Mouse (Mus musculus) Muller cell, postnatal 12 days (primary cell): ENCODE measurements around the gene Daam1.

ENCODE experiments used
- DNase-seq: peaks from one replicate; pipeline ENCODE4 v3.0.0-alpha.2; 2015; ENCODE audit errors: inconsistent ontology term

Gene Daam1

DNA sequence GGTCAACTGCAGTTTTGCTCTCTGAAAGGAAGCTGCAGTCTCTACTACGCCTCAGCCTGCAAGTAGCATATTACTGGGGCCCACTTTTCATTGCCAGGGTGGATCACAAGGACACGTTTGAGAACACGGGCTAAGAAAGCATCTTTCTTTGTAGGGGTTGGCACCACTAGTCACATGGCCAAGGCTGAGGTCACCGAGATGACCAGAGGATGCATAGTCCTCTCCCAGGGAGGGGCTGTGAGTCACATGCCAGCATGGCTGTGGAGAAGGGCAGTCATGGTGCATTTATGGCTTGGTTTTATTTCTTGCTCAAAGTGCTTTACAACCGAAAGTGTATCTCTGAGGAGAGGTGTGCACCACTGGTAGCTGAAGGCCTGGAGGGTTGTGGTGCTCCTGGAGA lies 67.4 kb downstream of the Daam1 start:
- no peak for DNase-seq

DNA sequence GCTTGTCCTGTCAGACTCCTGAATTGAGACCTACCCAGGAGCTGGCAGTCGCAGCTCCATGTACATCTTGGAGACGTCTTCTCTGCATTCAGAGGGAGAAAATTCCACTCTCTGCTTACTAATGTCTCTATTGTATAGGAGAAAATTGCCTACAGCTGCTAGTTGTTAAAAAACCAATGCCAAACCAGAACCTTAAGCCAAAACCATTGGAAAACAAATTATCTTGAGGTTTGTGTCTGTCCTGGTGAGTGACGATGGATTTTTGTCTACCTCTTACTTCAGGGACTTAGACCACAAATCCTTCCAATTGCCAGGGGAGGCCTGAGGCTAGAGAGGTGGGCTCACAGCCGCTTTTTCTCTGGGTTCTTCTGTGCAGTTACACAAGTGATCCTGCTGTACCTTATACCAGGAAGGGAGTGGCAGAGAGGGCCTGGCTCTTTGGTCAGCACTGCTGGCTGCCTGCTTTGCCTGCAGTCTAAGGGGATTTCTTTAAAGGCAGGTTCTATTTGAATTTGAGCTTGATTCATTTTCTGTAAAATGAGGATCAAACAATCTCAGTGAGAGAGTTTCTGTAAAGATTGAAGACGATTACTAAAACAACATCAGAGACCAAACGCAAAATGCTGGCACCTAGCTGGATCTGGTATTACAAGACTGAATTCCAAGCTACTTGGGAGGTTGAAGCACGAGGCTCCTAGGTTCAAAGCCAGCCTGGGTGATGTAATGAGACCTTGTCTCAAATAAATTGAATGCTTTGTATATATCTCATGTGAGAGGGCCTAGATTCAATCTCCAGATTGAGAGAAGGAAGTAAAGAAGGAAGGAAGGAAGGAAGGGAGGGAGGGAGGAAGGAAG lies 68.0 kb downstream of the Daam1 start:
- DNase-seq, result no peak

DNA sequence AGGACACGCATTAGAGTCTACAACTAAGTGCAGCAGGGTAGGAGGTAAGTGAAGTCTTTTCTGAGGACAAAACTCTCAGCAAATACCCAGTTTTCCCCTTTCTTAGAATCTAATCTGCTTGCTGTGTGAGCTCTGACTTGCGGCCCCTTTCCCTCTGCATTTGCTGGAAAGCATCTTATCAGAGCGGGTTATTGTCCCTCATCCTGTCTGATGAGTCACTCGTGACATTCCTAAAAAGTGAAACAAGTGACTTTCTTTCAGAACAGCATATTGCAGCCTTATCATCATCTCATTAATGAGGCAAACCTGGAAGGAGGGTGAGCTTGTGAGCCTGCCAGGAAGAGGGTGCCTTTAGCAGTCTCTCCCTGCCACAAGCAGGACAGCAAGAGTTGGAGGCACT lies 68.7 kb downstream of the Daam1 start:
- DNase-seq, result peak; percentile 72

DNA sequence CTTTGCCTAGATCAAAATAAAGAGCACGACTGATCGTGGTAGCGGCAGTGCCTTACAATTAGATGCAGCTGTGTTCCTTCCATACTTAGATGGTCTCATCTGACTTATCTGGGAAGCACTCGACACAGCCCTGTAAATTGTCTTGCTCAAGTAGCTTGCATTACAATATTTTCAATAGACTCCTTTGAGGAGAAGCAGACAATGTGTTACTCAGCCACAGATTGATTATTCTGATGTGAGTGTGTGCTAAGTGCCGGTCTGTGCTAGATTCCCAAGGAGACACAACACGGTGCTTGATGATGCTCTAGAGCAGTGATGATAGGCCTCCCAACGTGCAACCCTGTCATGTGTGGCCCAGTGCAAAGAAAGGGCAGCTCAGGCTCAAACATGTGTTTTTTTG lies 70.3 kb downstream of the Daam1 start:
- DNase-seq, result no peak

DNA sequence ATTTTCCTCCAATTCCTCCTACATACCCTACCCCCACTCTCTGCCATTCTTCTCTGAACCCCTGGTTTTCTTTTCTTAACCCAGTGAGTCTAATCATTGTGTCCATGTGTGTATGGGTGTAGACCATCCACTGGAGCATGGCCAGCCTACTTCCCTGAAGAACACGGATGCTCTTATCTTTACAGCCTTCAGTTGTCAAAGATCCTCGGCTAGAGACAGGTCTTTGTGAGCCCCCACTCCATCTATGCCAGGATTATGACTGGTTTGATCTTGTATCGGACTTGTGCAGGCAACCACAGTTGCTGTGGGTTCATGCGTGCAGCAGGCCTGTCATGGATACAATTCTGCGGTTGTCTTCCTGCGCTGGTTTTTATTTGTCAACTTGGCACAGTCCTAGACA lies 71.0 kb downstream of the Daam1 start:
- DNase-seq, result no peak

DNA sequence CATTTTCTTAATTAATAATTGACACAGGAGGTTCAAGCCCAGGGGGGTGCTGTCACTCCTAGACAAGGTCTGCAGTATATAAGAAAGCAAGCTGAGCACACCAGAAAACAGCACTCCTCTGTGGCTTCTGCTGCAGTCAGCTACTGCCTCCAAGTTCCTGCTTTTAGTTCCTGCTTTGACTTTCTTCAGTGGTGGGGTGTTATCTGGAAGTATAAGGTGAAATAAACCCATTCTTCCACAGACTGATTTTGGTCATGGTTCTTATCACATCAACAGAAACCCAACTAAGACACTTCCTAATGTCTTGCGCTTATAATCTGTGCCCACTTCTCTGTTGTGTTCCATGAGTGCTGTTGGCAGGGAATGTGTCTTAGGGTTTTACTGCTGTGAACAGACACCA lies 71.4 kb downstream of the Daam1 start:
- DNase-seq, result no peak

DNA sequence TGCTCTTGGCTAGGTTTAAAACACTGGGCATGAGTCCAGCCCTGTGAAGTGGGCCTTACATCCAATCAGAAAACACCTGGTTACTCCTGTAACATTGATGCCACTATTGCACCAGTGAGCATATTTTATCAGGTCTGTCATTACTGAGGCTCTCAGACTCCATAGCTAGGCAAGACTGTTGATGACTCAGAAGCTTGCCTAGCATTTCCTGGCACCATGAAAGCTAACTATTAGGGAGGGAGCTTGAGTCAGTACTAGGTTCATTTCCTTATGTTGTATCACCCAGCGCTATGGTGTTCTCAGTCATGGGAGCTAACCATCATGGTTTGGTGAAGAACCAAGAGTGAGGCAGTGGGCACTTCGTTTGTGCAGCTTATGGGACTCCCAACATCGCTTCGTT lies 72.3 kb downstream of the Daam1 start:
- DNase-seq, result no peak

DNA sequence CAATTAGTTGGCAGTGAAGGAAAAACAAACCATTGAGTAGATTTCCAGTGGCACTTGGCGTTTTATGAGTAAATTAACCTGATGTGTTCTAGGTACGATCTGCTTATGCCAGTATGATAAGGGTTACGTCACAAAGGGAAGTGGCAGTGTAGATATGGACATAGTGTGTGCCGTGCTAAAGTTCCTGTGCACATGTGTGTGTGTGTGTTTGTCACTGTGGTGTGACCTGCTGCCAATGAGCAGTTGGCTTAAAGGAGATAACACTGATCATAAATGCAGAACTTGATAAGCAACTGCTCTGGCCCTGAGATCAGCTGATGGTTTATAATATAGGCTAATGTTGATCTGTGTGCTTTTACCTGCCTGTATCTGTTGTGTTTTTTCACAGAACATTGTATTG lies 73.4 kb downstream of the Daam1 start:
- DNase-seq, result no peak

DNA sequence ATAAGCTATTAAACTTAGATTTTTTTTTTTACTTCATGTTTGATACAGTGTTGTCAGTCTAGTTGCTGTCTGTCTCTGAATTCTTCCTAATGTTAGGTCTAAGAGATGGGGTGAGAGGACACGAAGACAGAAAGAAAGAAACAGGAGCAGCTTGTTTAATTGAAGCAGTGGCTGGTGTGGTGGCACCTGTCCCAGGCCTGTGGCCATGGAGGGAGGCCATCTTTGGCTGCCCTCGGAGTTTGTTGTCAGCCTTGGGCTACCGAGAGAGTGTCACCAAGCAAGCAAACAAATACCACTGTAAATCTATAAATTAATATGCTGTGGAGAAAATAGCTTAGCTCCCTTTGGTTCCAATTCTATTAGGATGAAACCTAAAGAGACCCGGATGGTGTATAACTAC lies 74.0 kb downstream of the Daam1 start:
- no peak for DNase-seq

DNA sequence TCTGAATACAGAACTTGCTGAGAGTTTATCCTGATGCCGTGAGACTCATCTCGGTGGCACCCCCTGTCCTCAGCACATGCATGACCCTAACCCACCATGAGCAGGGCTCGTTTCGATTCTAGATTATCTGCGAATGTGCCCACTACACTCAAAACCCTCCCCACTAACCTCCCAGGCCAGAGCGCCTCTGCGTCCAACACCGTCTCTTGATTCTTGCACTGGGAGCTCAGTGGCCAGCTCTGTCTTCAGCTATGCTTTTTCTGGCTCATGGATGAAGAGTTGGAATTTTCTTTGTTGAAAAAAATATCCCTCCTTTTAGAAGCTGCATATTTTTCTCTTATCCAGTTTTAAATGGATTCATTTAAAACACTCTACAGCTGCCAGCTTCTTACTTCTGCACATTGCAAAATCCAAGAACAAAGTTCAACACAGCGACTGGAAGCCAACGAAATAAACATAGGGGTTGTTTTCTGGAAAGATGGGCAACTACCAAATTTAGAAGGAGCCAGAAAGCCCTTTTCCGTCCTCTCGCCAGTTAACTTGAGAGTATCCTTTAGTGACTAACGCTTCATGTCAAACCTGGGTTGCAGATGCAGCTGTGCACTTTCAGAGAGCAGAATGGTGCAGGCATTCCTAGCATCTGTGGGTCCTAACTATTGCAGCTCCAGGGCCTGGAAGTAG lies 74.9 kb downstream of the Daam1 start:
- no peak for DNase-seq

DNA sequence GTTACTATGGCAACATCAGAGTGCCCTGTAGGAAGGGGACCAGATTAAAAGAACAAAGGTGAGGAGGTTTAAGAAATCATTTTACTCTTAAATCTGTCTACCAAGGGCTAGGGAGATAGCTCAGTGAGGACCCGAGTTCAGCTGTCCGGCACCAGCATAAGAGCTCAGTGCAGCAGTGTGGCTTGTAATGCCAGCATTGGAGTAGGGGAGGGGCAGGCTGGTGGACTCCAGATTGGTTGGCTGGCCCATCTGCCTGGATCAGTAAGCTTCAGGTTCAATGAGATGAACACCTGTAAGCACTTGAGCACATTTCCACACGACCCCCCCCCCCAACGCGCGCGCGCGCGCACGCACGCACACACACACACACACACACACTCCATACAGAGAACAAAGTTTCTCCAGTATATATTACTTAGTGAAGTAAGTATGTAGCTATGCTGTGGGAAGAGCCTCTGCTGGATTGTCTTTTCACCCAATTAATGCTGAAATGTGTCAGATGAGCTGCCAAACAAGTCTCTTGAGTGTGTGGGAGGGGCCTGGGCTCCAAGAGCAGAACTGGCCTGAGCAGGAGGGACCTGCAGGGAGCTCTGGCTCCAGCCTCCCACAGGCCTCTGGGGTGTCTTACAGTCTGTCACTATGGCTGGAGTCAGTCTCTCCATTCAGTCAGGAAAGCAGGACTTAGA lies 75.8 kb downstream of the Daam1 start:
- DNase-seq, result peak; percentile 94

DNA sequence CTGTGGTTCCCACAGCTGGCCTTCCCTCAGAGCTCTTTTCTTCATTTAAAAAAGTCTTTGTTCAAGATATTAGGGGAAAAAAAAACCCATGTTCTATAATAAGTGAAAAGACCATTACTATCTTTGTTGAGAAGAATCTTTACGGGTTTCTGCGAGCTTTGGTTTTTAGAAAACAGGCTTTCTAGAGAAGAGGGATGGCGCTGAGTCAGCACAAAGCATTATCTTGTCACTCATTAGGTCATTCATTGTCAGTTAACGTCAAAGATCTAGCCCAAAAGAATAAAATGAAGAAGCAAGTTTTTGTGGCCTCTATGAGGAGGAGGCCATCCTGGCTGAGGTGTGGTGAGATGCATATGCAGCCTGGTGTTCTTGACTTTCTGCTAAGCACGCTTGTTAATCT lies 78.1 kb downstream of the Daam1 start:
- DNase-seq, result no peak

DNA sequence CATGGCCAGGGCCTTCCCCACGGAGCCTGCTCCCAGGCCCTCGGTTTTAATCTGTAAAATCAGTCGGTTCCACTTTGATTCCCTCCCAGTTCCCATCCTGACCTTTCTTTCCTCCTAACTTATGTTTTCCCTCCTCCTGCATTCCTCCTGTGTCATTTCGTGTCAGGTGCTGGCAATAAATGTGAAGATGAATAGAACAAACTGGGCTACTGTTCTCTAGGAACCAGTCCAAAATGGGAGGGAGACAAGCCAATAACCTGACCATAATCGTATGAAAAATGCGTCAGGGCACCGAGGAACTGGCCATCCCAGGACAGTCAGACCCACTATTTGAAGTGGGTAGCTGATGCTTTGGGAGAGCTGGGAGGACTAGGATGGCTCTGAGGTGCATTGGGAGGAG lies 79.4 kb downstream of the Daam1 start:
- peak; percentile 91 for DNase-seq

DNA sequence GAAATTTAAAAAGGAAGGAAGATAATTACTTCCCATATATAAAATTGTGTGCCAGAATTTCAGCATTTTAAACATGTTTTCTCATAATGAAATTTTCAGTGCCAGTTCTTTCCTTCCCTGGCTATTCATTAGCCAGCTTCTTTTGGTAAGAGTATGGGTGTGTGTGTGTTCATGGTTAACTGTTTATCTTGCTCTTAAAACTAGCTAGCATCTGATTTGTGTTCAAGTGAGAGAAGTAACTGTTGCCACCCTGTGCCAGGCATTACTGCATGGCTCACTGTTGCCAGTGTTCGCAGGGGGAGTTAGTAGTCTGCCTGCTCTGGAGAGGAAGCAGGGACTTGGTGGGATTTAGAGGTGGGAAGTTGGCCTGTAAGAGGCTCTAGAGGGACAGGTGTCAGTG lies 81.4 kb downstream of the Daam1 start:
- no peak for DNase-seq

DNA sequence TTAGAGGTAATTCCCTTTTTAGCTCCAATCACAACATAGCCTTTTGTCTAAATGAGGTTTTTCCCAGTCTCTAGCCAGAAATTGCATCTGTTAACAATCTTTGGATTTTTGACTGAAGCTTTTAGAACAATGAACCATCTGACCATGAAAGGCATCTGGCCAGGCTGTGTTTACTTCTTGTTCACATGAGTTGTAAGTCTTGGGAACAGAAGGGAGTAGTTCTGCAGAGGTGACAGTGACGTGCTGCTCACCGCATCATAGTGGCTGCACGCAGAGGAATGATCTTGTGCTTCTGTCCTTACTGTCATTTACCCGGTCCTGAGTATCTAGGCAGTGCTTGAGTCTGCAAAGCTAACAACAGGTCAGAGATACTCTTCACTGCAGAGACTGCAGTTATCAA lies 88.3 kb downstream of the Daam1 start:
- peak; percentile 80 for DNase-seq

DNA sequence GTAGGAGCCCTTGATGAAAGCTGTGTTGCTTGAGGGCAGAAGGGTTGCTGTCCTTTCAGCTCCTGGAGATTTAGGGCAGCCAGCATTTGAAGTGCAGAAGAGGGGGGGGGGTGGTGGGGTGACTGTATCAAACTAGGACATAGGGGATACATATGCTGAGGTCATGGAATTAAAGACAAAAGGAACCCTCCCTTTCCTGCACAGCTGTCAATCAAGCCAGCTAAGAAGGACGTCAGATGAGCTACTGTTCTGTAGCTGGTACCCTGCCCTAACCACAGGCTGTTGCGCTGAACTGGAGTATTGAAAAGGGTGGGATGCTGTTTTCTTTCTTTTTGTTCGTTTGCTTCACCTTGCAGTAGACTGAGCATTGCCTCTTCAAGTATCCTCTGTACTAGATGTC lies 89.1 kb downstream of the Daam1 start:
- peak; percentile 48 for DNase-seq

DNA sequence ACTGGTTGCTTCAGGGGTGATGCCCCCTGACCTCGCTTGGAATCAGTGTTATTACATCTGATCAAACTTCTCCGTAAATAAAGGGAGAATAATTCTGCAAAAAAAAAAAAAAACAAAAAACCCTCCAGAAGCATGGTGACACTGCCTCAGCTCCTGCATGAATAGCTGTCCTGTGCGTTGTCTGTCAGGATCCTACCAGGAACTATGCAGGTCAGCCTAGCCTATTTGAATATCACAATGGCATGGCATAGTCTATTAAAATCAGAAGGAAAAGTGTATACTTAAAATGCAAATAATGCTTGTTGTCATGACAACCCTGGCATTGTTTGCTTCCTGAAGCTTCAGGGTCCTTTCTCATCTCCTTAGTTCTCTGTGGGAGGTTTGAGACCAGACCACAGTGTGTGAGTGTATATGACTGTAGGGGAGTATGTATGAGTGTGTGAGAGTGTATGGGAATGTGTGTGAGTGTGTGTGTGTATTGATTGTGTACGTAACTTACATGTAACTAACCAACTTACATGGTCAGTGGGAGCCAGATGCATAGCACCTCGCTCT lies 92.0 kb downstream of the Daam1 start:
- no peak for DNase-seq

DNA sequence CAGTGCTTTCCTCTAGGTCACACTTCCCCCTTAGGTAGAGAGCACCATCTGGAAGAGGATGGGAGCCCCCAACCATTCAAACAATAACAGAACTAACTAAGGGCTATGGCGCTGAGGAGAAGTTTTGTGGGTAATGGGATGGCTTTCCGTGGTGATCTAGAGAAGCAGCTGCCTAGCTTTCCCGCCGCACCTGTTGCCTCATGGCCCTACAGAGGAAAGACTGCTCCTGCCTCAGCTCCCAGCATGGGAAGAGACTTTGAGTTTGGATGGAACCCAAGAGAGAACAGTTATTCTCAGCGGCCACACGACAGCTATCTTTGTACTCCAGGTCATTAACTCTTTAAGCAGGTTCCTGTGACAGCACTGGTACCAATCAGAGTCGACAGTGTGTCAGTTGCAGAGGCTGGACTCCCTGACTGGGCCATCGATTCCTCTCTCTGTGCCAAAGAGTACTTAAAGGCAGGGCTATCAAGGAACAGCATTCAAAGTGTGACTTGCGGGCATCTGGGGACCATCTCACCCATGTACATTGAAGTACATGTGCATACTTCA lies 94.2 kb downstream of the Daam1 start:
- no peak for DNase-seq

DNA sequence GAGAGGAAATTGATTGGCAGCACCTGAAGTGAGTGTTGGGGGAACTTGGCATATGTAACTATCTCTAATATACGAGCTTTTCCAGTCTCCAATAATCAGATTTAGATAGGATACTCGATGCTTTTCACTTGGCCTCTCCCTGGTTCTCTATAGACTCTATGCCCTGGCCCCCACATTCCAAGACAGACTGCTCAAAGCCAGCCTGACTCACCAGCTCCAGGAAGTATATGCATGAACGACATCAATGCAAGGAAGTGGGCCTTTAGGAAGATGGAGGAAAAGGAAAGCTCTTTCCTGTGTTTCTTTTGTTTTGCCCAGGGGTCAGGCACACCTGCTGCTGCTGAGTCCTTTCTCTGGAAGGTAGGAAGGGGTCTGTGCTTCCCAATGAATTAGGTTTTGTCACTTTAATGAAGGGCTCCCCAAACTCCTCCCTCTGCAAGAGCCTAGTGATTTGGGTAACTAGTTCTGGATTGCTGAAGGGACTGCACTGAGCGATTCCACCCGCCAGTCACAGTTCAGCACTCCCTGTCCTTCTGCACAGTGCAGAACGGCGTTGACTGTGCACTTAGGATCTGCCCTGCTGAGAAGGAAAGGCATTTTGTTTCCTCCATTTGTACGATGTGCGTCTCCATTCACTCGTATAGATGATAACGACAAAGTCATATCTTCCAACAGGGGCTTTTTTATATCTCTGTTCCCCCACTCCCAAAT lies 95.3 kb downstream of the Daam1 start:
- DNase-seq, result no peak

DNA sequence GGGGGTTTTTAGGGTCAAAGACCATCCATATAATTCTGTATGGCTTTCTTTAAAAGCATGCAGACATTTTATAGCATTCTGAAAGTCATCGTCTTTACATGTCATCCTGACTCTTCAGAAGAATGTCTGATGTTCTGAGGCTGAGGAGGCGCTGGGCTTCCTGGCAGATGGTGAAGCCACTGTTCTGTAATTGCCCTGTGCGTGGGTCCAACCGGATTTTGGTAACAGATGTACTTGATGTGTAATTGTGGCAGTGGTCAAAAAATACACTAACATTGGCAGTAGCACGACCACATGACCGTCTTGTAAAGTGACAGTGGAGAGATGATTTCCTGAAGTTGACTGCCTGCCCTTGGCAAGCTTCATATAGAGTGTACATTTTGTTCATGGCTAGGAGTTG lies 97.2 kb downstream of the Daam1 start:
- DNase-seq, result no peak

DNA sequence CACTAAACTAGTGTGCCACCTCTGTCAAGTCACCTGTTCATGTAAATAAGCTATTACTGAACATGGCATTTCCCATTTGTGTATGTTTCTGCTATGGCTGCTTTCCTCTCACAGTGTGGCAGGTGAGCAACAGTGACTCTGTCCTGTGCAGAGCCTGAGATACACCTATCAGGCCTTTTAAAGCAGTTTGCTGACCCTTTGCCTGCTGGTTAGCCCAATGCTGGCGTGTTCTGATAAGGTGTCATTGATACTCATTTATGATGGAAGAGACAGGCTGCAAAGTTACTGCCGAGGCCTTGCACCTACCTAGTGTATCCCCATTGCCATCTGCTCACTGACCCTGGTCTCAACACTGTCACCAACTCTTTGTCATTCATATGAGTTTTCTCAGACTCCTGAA lies 99.0 kb downstream of the Daam1 start:
- DNase-seq, result no peak
